Mouse (Mus musculus) cortical plate, adult 2 months (tissue): ENCODE results near the gene St8sia4.

Experiments used
- CTCF ChIP-seq: fragments of 200-500 bp; IDR thresholded peaks from 2 replicates; pipeline ENCODE4 v1.5.1; 2011; ENCODE audit warnings: mild to moderate bottlenecking, control low read depth, low read length; ENCODE audit not compliant: insufficient read depth; ENCODE audit errors: extremely low read depth
- POLR2A ChIP-seq: fragments of 200-500 bp; IDR thresholded peaks from 2 replicates; pipeline ENCODE4 v1.6.1; 2011; ENCODE audit warnings: mild to moderate bottlenecking, low read length, control low read depth; ENCODE audit not compliant: insufficient read depth; ENCODE audit errors: extremely low read depth

DNA sequence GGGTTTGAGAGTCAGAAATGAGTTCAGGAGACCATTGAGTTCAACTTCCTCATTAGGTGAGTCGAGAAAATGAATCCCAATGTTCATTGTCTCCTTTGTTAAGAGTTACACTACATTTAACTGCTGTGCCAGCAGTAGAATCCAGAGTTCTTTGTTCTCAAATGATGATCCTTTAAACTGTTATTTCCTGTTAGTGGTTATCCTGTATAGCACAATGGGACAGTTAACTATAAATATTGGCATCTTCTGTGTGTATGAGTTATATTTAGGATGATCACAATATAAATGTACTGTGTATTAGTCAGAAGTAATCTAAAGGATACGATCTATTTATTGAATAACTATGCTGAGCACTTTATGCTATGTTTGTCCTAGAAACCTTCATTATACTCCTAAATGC lies 23.1 kb downstream of the St8sia4 start:
- TF ChIP-seq CTCF: no peak
- TF ChIP-seq POLR2A: no peak
